Mouse (Mus musculus): ENCODE measurements around the gene Nme2.

DNA sequence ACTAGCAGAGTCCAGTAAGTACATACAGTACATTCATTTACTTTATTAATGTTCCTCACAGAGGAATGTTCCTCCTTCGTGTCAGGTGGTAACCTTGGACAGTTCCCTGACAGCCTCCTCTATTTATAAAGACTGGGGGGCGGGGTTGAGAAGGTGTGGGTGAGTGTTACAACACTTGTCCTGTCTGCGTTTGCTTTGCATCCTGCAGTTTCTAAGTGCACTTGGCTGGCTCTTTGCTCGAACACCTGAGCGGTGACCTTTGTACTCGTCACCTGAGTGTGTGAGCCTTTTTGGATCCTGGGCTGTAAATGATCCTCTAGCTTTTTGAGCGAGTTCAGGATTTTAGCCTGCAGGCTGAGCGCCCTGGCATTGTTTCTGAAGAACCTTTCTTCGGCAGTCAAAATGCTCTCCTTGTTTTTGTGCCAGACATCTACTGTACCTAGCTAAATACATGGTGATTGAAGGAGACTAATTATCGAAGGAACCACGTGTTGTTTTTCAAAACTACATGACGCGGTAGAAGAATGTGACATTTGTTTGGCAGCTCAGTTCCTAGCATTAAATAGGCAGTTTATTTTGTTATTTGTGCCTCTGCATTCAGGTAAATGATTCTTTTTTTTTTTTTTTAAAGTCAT lies 41.2 kb upstream of the Nme2 start:
- TF ChIP-seq POLR2A (IDR thresholded peaks at IDR 0.05; ENCODE audit: low read depth, low read length) (no peak), ETS1 (conservative IDR thresholded peaks at IDR 0.05; ENCODE audit: low read depth, low read length) (no peak), CTCF (conservative IDR thresholded peaks at IDR 0.05 in 1 of 2, IDR thresholded peaks at IDR 0.05 in 1 of 2; ENCODE audit: low read depth in 2 of 2, low read length in 2 of 2) (no peak), E2F4 (IDR thresholded peaks at IDR 0.05; ENCODE audit: insufficient replicate concordance, low read depth, low read length) (no peak), USF1 (IDR thresholded peaks at IDR 0.05; ENCODE audit: low read depth, low read length) (no peak), MAZ (IDR thresholded peaks at IDR 0.05; ENCODE audit: low read depth, low read length) (no peak), MAX (IDR thresholded peaks at IDR 0.05; ENCODE audit: low read length) (no peak)
